Mouse (Mus musculus) midbrain, embryonic 15.5 days (tissue): Measurements from ENCODE around the gene Fam162a. TPM values are rescaled to one million over a fixed set of nuclear protein-coding genes. Genes with fewer than 3 reads are reported as not detected.

Experiments used
- polyA plus RNA-seq: library from polyadenylated mRNA; unstranded; fragments of >200 nt; fragmentation: Nextera tagmentation; extraction: Ambion mirVana; gene quantifications from 2 replicates; pipeline ENCODE4 v1.2.1, GENCODE M21; 2015

Fam162a gene
- polyA plus RNA-seq, 1 experiment from 2014 or later, result 129 TPM

Other genes starting within 250 kb of the Fam162a start
- 0.49 and 0.72 TPM in 2 replicates for gene Parp14, start 200.1 kb downstream of the Fam162a start, polyA plus RNA-seq
- gene Parp9, start 133.1 kb downstream of the Fam162a start, polyA plus RNA-seq, result 1.8 and 2.6 TPM in 2 replicates
- gene Dtx3l, start 132.4 kb downstream of the Fam162a start, polyA plus RNA-seq, result 1.5 and 1.8 TPM in 2 replicates
- 74.3 and 83.1 TPM in 2 replicates for gene Kpna1, start 92.8 kb downstream of the Fam162a start, polyA plus RNA-seq
- gene Wdr5b, start 30.4 kb downstream of the Fam162a start, polyA plus RNA-seq, result 13.0 and 13.2 TPM in 2 replicates
- 27.4 and 27.6 TPM in 2 replicates for gene Ccdc58, start 91 bp upstream of the Fam162a start, polyA plus RNA-seq
- gene Csta1, start 59.6 kb upstream of the Fam162a start, polyA plus RNA-seq, result not detected in 2 replicates
- not detected in 2 replicates for gene Stfa2l1, start 85.2 kb upstream of the Fam162a start, polyA plus RNA-seq
- gene Gm5483, start 112.6 kb upstream of the Fam162a start, polyA plus RNA-seq, result 1.1 TPM in 1 of 2 replicates, not detected in the other
- not detected in 2 replicates for gene Gm5416, start 138.8 kb upstream of the Fam162a start, polyA plus RNA-seq
- gene 2010005H15Rik, start 149.9 kb upstream of the Fam162a start, polyA plus RNA-seq, result not detected in 2 replicates
- gene Stfa1, start 205.4 kb upstream of the Fam162a start, polyA plus RNA-seq, result 0.68 and 2.0 TPM in 2 replicates